Mouse (Mus musculus) G1E (cell line): ENCODE results near the gene Dusp22.

Experiments
- CTCF ChIP-seq: IDR thresholded peaks from 2 replicates; pipeline ENCODE4 v1.5.1; 2012; ENCODE audit warnings: low read depth, low read length, inconsistent platforms, mixed read lengths
- GATA1 ChIP-seq: IDR thresholded peaks from 2 replicates; pipeline ENCODE4 v1.6.1; 2012; ENCODE audit warnings: borderline replicate concordance, low read length, inconsistent platforms, mixed read lengths
- TAL1 ChIP-seq: conservative IDR thresholded peaks from 2 replicates; pipeline ENCODE4 v1.6.1; 2012; ENCODE audit warnings: low read depth, low read length, inconsistent platforms, mixed read lengths

GRCm38 (mm10) chr13:30695232-30695631 lies 35.4 kb downstream of the Dusp22 start:
- TF ChIP-seq CTCF (no peak), TAL1 (no peak), GATA1 (no peak)
